Mouse (Mus musculus) heart, adult 2 months (tissue): ENCODE results near the gene Ly6g6c. TPM values are rescaled to one million over a fixed set of nuclear protein-coding genes. Genes with fewer than 3 reads are reported as not detected.
A peak's percentile ranks its signal among the peaks of the same experiment; 100 is the strongest.

ENCODE experiments used
- DNase-seq, 2 experiments: peaks; one replicate each; pipeline ENCODE4 v3.0.0; 2021
- H3K27ac ChIP-seq: fragments of 200-600 bp; 2 replicates; pipeline ENCODE4 v1.8.1; 2022
- H3K27me3 ChIP-seq: fragments of 200-500 bp; 2 replicates; pipeline ENCODE4 v1.6.1; 2012; ENCODE audit warnings: mild to moderate bottlenecking, low read length, inconsistent platforms, mixed read lengths; ENCODE audit not compliant: control insufficient read depth, insufficient read depth
- H3K36me3 ChIP-seq: fragments of 200-500 bp; 2 replicates; pipeline ENCODE4 v1.6.1; 2012; ENCODE audit warnings: low read length, inconsistent platforms; ENCODE audit not compliant: control insufficient read depth, insufficient read depth
- H3K4me1 ChIP-seq: fragments of 200-500 bp; 2 replicates; pipeline ENCODE4 v1.6.1; 2011; ENCODE audit warnings: low read length; ENCODE audit not compliant: control insufficient read depth, insufficient read depth
- H3K4me3 ChIP-seq: fragments of 200-600 bp; 2 replicates; pipeline ENCODE4 v1.8.1; 2022
- H3K79me2 ChIP-seq: fragments of 200-500 bp; replicated peaks from 2 replicates; pipeline ENCODE4 v1.6.1; 2012; ENCODE audit warnings: mild to moderate bottlenecking, inconsistent platforms, low read length, moderate library complexity, mixed read lengths; ENCODE audit not compliant: control insufficient read depth, insufficient read depth
- H3K9ac ChIP-seq: fragments of 200-500 bp; 2 replicates; pipeline ENCODE4 v1.6.1; 2012; ENCODE audit warnings: low read depth, mild to moderate bottlenecking, control low read depth, inconsistent platforms, low read length, mixed read lengths
- CTCF ChIP-seq: fragments of 200-600 bp; IDR thresholded peaks from 2 replicates; pipeline ENCODE4 v1.8.1; 2022; ENCODE audit warnings: antibody characterized with exemption, mild to moderate bottlenecking, moderate library complexity
- EP300 ChIP-seq: fragments of 200-500 bp; IDR thresholded peaks from 2 replicates; pipeline ENCODE4 v1.6.1; 2011; ENCODE audit warnings: low read depth, low read length, control low read depth; ENCODE audit not compliant: insufficient read depth
- POLR2A ChIP-seq: fragments of 200-500 bp; IDR thresholded peaks from 2 replicates; pipeline ENCODE4 v1.6.1; 2011; ENCODE audit warnings: mild to moderate bottlenecking, low read depth, low read length, control low read depth; ENCODE audit not compliant: insufficient read depth
- whole genome bisulfite sequencing: fragments of 180-500 bp; shearing (Covaris S2); methylation state at CpG from one replicate; pipeline ENCODE4 v1.1.7; 2018; 5-methylcytosine and 5-hydroxymethylcytosine counted together
- intact Hi-C: fragments of 180-260 bp; cut with DNase I; formaldehyde crosslinking; loops from one replicate; pipeline ENCODE4 v1.15.1; 2025
- polyA plus RNA-seq: library from polyadenylated mRNA; depleted of rRNA; stranded (reverse); fragments of >200 nt; gene quantifications from 2 replicates; pipeline ENCODE4 v1.2.3, GENCODE M21; 2012
- total RNA-seq, 2 experiments: library from RNA; stranded (reverse); gene quantifications; 2 replicates each; pipeline ENCODE4 v1.2.3; 2021

The Ly6g6c gene
- total and polyA plus RNA-seq, 3 experiments: 0.34 to 0.64 (median 0.55) TPM

DNA sequence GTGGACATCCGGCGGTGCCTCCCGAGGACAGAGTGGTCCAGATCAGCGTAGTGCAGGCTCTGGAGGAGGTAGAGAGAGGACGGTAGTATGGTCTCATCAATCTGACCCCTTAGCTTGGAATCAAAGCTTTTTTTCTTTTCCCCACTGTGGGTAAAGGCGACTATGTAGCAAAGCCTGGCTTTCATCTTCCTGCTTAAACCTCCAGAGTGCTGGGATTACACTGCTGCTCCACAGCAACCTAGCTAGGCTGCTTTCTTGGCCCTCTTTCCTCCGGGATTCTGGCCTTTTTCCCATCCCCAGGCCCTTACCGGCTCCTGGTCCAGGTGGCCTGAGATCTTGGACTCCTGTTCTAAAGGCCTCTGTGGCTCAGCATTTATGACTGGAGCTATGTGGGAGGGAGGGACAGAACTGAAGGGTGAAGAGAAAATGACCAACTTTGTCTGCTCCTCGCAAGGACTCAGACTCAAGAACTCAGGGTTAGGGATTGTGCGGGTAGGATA is 760 bp upstream of the Ly6g6c start:
- H3K4me1 ChIP-seq: peaks cover 4% of the 10 kb centered on the region
- TF ChIP-seq EP300 (no peak), CTCF (no peak), POLR2A (no peak)
- H3K27me3 ChIP-seq: no peaks in the 10 kb centered on the region; the same call in 1 of the 2 replicates
- H3K27ac ChIP-seq: no peak overlapping the region; the same call in 1 of the 2 replicates
- intact Hi-C loops: no loop called here
- no peak for DNase-seq
- H3K79me2 ChIP-seq: no peaks in the 10 kb centered on the region
- H3K4me3 ChIP-seq: no peak overlapping the region
- 49% methylated on average over 10 of the region's 10 CpGs for WGBS
- H3K9ac ChIP-seq: peak overlapping the region; percentile 3; the same call in 1 of the 2 replicates
- H3K36me3 ChIP-seq: no peaks in the 10 kb centered on the region

DNA sequence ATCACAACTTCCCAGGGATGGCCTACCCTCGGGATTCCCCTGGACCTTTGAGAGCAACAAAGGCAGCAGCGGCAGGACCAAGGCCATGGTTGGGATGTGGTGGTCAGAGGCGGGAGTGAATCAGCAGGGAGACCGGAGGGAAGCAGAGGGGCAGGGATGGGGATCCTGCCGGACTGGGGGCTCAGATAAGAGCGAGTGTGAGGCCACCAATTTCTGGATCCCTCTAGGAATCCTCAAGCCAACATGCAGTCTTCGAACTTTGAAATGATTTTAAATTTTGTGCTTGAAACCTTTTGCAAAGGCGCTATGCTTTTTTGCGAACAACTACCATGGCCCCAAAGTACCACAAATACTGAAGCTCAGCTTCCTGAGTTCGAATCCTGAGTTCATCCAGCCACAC is 896 bp downstream of the Ly6g6c start, which contains the start of gene Mpig6b:
Gene Mpig6b, minus strand, starts transcription at position 101 of the 400 bp plus-strand sequence.
- H3K27me3 ChIP-seq: no peaks in the 10 kb centered on the region; the same call in 1 of the 2 replicates
- intact Hi-C loops: no loop called here
- WGBS: 71% methylated on average over 10 of the region's 10 CpGs
- no peak within 1 kb of the TSS for H3K27ac ChIP-seq
- TF ChIP-seq EP300: no peak
- TF ChIP-seq CTCF: no peak
- no peak for TF ChIP-seq POLR2A
- peak within 1 kb of the TSS; percentile 36; the same call in 1 of the 2 replicates for H3K9ac ChIP-seq
- no peaks in the 10 kb centered on the region for H3K79me2 ChIP-seq
- H3K36me3 ChIP-seq: no peaks in the 10 kb centered on the region
- H3K4me1 ChIP-seq: peaks cover 2% of the 10 kb centered on the region
- H3K4me3 ChIP-seq: peak within 1 kb of the TSS; percentile 18; the same call in 1 of the 2 replicates
- DNase-seq: no peak

DNA sequence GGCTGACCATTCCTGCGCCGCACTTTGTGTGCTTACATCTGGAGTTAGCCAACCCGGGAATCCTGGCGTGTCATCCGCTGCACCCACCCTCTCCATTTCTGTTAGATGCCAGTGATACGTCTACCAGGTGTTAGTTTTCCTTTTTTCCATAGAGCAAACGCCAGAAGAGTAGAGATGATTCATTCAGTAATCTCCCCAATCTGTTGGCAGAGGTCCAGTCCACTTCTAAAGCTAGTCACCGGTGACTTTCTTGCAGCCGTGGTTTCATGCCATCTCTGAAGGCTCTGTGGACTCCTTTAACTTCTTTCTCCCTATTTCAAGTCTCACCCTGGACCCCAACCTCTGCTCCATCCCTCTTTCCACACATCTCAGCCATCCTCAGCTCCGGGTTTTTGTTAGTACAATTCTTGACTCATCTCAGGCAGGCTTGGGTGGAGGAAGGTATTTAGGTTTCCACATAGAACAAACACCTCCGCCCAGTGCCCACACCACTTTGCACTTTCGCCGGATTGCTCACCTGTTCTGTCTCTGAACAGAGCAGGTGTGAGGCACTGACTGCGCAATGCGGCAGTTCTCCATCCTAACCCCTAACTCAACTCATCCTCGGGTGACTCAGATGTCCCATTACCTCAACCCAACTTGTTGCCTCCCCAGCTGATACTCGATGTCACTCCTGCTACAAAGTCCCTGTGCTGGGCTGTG is 3.2 kb downstream of the Ly6g6c start:
- H3K27me3 ChIP-seq: no peaks in the 10 kb centered on the region; the same call in 1 of the 2 replicates
- intact Hi-C loops: no loop called here
- H3K36me3 ChIP-seq: no peaks in the 10 kb centered on the region
- WGBS: 62% methylated on average over 17 of the region's 17 CpGs
- no peak for DNase-seq
- no peak for TF ChIP-seq EP300
- TF ChIP-seq CTCF: no peak
- no peak for TF ChIP-seq POLR2A
- H3K4me1 ChIP-seq: peaks cover 2% of the 10 kb centered on the region
- no peak overlapping the region for H3K9ac ChIP-seq
- no peak overlapping the region for H3K27ac ChIP-seq
- no peaks in the 10 kb centered on the region for H3K79me2 ChIP-seq
- no peak overlapping the region for H3K4me3 ChIP-seq

DNA sequence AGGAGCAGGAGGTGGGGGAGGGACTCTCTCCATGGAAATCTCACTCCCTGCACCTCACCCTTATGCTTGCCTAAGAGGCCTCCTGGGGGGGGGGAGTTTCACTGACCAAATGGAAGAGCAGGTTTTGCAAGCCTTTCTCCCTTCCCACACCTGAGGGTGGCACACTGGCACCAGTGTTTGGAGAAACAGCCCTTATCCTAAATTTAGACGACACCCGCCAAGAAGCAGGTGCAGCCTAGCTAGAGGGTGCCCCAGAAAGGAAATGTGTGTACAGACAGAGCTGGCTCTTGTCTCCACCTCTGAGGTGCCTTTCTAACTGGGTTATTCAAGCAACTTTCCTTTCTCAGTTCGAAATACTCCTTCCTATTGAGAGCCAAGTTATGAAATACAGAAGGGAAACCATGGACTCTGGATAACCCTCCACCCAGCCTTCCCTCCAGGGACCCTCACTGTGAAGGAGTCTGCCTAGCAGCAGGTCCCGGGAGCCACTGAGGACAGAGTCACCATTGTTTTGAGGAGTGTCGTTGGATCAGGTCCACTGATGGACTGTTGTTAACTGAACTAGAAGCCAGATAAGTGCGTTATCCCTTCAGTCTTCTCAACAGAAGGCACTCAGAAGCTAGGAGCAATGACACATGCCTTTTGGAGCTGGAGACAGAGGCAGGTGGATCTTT is 5.5 kb downstream of the Ly6g6c start:
- H3K4me3 ChIP-seq: no peak overlapping the region
- H3K4me1 ChIP-seq: no peaks in the 10 kb centered on the region
- H3K9ac ChIP-seq: no peak overlapping the region
- TF ChIP-seq EP300 (no peak), CTCF (no peak), POLR2A (no peak)
- DNase-seq: peak in 1 of 2 experiments; percentile 32
- H3K36me3 ChIP-seq: no peaks in the 10 kb centered on the region
- intact Hi-C loops: no loop called here
- H3K27ac ChIP-seq: no peak overlapping the region
- H3K79me2 ChIP-seq: no peaks in the 10 kb centered on the region
- WGBS: 29% methylated on average over 6 of the region's 6 CpGs
- no peaks in the 10 kb centered on the region; the same call in 1 of the 2 replicates for H3K27me3 ChIP-seq

DNA sequence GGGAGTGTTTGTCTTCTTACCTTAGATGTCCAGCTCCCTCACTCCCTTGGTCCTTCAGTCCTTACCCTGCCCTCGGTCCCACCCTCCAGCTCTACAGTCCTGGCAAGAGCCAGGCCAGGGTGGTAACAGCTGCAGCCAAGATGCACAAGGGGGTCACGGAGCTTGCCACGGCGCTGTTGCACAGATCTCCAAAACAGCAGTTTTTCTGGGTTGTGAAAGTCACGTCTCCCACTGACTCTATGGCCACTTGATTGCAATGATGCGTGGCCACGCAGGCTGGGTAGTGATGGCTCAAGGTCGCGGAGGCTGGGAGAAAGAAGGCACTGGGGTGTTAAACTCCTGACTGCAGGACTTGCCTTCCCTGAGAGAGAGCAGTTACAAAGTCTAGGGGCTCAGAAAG is 6.3 kb downstream of the Ly6g6c start:
- Histone ChIP-seq H3K36me3 (no peaks in the 10 kb centered on the region), H3K4me1 (no peaks in the 10 kb centered on the region), H3K9ac (no peak overlapping the region), H3K27ac (no peak overlapping the region), H3K4me3 (no peak overlapping the region), H3K79me2 (no peaks in the 10 kb centered on the region), H3K27me3 (no peaks in the 10 kb centered on the region; the same call in 1 of the 2 replicates)
- whole genome bisulfite sequencing: 82% methylated on average over 9 of the region's 9 CpGs
- DNase-seq: no peak
- intact Hi-C loops: no loop called here
- TF ChIP-seq EP300 (no peak), POLR2A (no peak), CTCF (no peak)

DNA sequence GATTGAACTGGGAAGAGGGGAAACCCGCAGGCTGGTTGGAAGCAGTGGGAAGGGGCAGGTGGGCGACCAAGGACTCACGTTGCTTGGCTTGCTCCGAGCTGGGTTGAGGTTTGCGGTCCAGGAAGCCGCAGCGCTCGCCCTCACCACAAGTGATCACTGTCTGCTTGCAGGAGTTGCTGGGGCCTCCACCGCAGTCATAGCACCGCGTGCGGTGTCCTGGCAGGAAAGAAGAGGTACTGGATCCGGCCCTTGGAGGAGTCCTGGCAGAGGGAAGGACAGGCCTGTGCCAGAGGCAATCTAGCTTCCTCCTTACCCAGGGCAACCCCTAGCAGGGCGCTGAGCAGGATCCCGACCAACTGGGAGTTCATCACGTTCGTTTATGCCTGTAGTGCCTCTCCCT is 8.9 kb downstream of the Ly6g6c start:
- Histone ChIP-seq H3K4me1 (peaks cover 5% of the 10 kb centered on the region), H3K9ac (no peak overlapping the region), H3K27me3 (no peaks in the 10 kb centered on the region), H3K79me2 (no peaks in the 10 kb centered on the region), H3K4me3 (no peak overlapping the region), H3K27ac (no peak overlapping the region), H3K36me3 (no peaks in the 10 kb centered on the region)
- DNase-seq: no peak
- TF ChIP-seq POLR2A: no peak
- TF ChIP-seq CTCF: no peak
- TF ChIP-seq EP300: no peak
- WGBS: 64% methylated on average over 17 of the region's 17 CpGs
- intact Hi-C loops: no loop called here
